Mouse (Mus musculus) spleen, postnatal 4 days (tissue): Measurements from ENCODE around the gene Dlk2.

ENCODE experiments used
- DNase-seq, 2 experiments: peaks; one replicate each; pipeline ENCODE4 v3.0.0; 2022; ENCODE audit warnings: low spot score in 2 of 2

Dlk2 gene

DNA sequence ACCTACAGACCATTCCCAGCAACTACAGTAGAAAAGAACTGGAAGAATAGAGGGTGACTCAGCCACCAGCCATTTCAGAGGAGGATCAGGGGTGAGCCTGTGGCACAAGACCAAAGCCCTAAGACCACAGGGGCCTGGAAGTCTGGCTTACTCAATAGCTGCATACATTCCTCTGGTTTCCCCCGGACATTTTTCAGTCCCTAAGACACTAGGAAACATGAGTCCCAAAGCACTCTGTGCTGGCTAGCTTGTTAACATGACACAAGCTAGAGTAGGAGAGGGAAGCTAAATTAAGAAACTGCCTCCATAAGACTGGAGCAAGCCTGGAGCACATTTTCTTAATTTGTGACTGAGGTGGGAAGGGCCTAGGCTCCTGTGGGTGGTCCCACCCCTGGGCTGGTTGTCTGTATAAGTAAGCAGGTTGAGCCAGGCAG, 23.4 kb upstream of the Dlk2 start:
- DNase-seq, result no peak

DNA sequence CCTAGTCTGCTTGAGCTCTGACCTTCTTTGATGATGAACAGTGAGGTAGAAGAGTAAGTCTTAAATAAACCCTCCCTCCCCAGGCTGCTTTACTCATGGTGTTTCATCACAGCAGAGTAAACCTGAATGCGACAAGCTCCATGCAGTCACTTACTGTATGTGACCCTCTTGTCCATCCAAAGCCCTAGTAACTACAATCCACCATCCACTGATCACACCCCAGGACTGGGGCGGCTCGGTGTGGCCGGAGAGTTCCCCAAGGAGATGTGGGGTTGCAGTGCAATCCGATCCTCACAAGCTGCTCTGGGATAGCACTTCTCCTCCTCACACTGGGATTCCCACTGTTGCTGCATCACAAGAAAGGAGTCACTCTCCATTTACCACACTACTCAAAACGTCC, 22.8 kb upstream of the Dlk2 start:
- DNase-seq, result no peak

DNA sequence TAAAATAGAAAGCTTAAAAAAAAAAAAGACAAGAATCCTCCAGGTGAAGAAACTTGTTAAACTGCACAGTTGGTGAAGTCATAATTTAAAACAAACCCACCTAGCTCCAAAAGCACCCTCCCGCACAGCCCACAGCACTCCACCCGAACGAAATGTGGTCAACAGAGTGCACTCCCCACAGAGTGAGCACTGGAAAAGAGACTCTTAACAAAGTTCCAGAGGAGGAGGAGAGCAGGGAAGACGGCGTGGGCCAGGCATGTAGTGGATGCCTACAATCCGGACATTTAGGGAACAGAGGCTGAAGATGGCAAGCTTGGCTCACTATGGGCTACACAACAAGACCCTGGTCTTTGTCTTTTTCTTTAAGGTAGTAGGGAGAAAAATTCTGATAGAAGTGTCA, 22.2 kb upstream of the Dlk2 start:
- DNase-seq, result no peak

DNA sequence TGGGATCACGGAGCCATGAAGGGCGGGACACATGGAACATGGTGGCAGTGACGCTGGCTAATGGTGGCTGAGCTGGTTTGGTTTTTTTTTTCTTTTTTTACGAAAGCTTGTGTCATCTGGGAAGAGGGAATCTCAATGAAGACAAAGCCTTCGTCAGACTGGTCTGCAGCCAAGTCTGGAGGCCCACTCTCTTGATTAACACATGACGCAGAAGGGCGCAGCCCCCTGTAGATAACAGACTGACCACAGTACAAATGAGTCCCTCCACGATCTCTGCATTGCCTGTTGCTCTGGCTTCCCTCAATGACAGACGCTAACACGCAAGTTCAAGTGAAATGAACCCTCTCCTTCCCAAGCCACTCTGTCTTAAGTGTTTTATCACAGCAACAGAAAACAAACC, 21.7 kb upstream of the Dlk2 start:
- no peak for DNase-seq

DNA sequence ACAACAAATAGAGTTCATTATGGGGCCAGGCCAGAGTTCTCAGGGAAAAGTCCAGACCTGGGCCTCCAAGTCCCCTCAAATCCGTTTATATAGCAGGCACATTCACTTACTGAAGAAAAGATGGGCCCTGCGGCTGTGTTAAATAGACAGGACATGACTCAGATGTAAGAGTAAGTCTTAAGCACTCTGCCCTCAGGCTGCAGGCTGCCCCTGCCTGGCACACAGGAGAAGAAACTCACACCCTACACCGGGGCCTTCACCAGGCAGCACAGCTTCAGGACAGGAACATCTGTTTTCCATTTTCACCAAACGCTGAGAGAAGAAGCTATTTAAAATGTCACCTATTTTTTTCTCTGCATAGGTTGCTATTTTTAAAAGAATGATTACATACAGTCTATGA, 19.6 kb upstream of the Dlk2 start:
- DNase-seq, result no peak

DNA sequence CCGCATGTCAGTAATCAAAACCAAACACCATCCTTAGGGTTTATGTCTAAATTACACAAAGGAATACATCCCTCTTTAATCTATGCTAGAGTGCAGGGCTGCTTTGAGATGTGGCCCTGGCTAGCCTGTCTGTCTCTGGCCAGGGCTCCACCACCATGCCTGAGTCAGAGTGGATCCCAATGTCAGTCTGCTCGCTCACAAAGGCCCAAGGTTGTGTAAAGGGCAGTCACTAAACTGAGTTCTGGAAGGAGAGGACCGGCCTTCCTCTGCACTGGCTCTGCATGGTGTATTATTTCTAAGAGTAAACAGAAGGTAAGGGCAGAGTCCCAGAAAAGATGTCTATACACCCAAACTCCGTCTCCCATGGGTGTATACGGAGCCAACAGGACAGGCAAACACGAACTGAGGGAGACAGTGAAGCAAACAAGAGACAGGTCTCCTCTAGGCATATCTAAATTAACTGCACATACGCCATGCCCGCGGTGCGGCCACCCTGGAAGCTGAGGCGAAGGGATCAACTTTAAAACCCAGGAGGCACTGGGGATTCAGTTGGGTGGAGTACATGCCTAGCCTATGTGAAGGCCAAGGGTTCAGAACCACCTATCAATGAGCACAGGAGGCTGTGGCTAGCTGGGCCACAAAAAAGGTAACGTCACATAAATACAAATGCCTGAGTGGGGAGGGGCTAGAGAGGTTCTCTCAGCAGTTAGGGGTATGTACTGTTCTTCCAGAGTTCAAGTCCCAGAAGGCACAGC, 19.0 kb upstream of the Dlk2 start:
- no peak for DNase-seq

DNA sequence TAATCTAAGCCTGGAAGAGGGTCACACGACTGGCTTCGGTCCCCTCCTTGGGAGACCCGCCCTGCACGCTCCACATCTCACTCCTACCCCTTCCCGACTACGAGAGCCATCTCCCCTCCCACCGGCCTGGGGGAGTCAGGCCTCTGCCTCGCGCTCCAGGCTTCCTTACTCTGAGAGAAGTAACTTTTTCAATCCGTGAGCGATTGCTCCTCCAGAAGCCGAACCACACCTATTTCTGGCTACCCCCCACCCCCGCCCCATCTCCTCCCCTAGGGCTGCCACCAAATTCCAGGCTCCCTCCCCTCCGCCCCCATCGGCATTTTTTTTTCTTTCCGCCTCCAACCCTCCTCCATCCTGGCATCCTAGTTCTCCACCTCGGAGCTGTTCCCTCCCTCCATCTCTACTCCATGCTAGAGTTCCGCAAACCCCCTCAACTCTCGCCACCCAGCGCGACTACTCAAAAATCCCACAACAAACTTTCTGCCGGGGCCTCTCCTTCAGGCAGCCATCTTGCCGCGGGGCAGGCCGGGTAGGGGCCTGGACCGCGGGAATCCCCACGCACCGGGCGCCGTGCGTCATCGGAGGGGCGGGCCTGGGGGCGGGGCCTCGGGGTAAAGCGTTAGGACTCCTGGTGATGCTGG, 14.6 kb upstream of the Dlk2 start, which contains the start of gene Tjap1:
TSS of gene Tjap1 (minus strand) at position 544 of the 641 bp plus-strand sequence.
- DNase-seq, result peak; percentile 82 to 92

DNA sequence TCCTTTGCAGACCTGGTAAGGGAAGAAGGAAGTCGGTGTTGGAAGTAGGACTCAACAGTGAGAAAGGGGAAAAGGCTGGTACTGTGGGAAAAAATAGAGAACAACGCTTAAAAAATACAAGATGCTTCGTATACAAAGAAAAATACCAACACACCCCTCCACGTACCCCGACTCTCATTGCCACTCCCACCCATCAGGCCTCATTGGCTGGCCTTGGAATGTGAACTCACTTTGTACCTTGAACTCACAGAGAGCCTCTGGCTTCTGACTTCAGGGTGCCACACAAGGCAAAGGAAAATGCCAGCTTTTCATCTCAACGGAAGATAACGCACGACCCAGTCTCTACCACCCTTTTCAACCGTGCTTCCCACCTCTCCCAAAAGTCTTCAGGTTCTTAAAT, 14.1 kb upstream of the Dlk2 start:
- no peak for DNase-seq

DNA sequence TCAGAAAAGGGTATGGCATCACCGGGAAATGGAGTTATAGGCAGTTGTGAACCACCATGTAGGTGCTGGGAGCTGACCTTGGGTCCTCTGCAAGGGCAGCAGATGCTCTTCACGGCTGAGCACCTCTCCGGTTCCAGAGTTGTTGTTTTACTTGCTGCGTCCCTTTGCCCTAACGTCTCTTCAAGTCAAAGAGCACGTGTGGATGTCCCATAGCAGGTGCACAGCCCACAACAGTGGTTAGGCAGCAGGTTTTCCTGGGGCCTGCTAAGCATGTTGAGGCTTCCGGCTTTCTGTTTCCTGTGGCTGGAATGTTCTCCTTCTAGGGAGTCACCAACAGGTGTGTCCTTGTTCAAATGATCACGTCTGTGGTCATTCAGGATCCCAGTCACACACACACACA, 13.3 kb upstream of the Dlk2 start:
- DNase-seq, result no peak

DNA sequence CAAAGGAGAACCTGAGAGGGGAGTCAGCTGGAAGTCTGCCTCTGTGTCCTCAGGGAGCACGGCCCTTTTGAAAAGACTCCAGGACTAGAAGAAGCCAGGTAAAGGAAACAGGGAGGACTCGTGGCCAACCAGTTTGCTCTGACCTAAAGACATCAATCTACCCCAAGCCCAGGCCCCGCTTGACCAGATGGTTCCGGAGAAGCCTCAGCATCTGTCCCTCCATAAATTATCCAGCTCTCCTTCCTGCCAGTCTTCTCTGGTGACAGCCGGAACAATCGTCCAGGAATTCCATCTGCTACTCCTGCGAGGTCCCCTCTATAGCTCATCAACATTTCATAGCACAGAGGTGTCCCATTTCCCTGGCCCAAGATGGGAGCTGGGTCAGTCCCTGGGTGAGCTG, 12.6 kb upstream of the Dlk2 start:
- no peak for DNase-seq

DNA sequence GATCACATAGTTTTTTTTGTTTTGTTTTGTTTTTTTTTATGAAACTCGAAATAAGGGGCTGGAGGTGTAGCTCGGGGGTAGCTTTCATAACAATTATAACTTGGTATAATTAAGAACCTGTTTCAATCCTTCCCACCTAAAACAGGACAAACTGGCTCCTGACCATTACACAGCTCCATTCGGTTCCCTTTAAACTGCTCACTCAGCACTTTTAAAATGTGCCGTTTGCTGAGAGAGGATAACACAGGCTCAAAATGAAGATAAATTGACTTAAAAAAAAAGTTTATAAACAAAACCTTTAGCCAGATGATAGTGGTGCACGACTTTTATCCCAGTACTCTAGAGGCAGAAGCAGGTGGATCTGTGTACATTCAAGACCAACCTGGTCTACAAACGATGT, 11.8 kb upstream of the Dlk2 start:
- no peak for DNase-seq

DNA sequence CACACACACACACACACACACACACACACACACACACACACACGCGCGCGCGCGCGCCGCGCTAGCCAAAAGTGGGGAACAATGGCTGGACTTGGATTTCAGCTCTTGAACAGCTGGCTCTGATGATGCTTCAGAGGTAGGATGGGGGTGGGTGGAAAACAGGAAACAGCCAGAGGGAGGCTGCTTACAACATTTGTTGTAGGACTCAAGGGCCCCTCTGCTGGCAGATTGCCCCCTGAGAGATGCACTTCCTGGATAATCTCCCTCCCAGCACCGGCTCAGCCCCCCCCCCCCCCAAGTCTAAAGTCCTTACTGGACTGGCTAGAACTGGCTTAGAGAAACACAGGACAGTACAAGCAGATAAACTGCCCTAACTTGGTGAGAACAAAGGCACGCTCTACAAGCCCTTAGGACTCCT, 9.5 kb upstream of the Dlk2 start:
- no peak for DNase-seq

DNA sequence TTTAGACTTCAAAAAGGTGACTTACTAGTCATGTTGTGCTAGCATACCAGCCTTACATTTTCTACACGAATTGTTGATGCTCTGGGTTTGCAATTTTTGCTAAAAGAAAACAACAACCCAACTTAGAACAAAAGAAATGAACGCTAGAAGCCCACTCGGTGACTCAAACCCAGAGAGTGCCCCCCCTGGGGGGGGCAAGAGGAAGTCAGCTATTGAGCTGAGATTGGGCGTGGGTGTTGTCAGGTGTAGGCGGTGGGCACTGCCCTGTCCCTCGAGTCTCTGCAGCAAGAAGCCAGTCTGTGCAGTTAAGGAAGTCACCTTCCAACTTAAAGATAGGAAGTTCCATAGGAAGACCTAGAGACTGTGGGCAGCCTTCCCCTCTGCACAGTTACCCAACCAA, 620 bp upstream of the Dlk2 start:
- DNase-seq, result no peak

DNA sequence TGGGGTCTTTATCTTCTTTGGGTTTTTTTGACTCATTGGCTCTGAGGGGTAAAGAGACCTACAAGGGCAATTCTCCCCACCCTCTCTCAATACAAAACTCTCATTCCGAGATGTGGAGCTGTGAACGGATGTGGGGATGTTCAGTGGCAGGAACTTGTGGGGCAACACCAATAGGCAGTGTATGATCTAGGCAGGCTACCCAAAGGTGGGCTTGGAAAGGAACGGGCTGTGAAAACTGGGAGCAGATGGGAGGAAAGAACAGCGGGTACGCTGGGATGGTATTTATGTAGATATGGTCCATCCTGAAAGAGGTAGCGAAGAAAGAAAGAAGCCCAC, 225 bp upstream of the Dlk2 start:
- DNase-seq, result no peak

DNA sequence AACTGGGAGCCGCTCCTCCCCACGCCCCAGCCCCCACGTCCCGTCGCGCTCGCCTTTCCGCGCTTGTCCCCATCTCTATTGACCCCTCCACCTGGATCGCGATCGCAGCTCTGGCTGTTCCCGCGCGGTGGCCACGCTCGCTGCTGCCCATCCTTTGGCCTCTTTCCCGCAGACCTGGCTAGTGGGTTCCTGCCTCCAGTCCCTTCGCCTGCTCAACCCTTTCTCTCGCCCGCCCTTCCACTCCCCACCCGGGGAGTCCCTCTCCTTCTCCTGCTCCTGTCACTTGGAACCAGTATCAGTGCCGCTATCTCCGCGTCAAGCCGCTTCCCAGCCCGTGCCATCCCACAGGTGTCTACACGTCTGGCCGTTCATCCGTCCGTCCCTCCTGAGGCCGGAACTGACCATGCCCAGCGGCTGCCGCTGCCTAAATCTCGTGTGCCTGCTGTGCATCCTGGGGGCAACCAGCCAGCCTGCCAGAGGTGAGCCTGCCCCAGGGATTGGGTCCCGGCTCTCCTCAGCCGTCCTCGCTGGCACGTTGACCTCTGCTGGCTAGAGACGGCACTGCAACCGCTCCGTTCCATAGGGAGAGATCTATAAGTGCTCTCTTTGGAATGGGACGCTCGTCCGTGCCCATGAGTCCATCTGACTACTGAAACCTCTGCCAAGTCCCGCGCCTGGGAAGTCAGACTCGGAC, 1.1 kb downstream of the Dlk2 start:
- peak; percentile 64 to 89 for DNase-seq

DNA sequence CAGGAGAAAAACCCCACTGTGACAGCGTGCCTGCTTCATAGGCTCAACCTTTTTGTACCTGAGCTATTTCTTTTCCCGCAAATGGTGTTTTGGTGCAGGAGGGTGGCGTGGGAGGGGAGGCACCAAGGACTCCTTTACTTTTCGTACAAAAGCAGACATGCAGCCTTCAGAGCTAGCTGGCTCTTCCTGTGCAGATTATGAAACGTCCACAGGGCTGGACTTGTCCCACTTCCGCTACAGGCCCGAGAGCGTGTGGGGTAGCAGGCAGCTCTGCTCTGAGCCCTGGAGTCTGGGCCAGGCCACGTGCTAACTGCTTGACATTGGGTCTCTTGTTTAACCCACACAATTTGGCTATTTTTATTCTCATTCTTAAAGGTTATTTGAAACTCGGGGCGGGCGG, 4.7 kb downstream of the Dlk2 start:
- DNase-seq, result no peak

DNA sequence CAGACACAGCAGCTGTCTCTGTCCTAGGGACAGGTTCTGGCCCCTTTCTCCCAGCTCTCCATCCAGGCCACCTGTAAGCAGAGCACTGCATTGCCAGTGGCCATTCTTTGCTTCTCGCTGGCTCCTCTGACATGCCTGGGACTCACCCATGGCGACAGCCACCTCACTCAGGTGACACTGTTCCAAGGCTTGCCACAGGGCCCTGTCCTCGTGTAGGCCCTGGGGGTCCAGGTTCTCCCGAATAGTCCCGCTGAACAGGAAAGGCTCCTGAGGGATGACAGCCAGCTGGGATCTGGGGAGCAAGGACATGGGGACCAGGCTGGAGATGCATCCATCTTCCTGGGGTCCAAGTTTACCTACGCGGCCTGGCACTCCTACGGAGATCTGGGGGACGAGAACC, 7.0 kb downstream of the Dlk2 start:
- DNase-seq, result peak in 1 of 2 experiments; percentile 60

DNA sequence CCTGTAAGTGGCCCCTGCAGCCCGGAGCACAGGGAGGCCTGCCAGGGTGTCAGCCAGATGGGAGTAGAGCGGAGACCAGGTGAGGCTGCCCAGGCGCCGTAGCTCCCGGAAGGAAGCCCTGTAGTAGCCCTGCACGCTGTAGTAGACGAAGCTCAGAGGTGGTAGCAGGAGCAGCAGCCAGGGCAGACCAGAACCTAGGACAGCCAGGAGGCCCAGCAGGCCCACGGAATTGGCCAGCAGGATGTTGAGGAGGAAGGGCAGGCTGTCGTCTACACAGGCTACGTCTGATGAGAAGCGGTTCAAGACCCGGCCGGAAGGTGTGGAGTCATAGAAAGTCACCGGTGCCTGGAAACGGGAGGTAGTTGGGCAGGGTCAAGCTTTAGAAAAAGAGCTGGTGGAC, 9.7 kb downstream of the Dlk2 start:
- DNase-seq, result no peak

DNA sequence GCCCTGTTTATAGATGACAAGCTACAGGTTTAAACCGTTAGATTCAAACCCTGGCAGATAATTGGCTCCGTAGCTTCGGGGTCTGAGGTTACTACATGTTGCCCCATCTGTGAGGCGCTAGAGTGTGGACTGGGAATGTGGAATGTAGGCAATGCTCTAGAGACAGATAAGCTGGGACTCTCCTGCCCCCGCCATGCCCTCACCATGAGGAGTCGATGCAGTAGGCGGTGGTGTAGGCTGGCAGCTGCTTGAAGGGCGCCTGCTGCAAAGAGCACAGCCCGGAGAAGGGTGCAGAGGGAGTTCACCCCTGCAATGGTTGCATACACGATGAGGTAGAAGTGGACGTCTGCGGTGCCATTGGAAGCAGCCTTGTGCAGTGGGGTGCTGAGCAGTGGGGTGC, 12.6 kb downstream of the Dlk2 start:
- no peak for DNase-seq

DNA sequence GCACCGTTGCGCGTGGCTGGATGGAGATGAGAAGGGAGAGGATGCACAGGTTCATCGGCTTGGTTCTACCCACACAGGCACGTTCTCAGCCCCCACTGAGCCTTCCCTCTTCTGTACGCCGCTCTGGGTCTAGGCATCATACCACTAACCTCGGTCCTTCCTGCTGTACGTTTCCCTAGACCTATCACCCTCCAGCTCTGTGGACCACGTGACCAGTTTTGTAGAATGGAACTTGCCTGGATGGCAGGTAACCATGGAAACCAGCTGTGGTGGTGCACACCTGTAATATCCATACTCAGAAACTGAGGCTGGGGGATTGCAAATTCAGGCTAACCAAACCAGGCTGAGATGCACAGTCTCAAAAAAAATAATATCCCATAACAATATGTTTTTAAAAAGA, 13.3 kb downstream of the Dlk2 start:
- no peak for DNase-seq

DNA sequence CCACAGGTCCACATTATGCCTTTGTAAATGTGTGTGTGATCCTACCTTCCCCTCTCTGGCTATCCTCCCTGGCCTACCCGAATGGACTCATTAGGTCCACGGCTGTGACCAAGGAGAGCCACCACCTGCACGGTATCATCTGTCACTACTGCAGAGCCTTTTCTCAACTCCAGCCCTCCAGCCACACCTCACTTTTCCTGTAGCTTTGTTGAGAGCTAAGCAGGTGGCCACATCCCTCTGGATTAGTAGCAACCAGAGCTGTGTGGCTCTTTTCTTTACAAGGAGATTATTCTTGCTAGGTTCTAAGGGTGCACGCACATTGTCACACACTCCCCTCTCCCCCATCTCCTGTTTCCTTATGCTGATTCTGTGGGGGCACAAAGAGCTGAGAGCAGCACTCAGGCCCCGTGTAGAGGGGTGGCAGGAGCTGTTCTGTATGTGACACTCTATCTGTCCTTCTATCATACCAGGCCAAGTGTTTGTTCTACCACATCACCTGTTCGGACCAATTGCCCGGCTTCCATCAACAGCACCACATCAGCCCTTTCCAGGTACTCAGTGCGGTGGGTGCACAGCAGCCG, 16.0 kb downstream of the Dlk2 start:
- no peak for DNase-seq

DNA sequence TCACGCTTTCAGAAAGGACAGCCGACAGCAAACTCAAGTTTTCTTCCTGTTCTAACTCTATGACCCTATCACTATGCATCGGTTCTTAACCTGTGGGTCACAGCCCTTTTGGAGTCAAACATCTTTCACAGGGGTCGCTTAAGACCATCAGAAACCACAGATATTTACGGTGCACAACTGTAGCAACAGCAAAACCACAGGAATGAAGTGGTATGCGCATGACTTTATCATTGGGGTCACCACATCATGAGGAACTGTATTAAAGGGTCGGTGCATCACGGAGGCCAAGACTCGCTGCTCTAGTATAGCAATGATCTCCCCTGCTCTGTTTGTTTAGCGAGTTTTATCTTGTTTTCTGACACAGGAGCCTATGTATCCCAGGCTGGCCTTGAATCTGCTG, 18.6 kb downstream of the Dlk2 start:
- DNase-seq, result no peak

DNA sequence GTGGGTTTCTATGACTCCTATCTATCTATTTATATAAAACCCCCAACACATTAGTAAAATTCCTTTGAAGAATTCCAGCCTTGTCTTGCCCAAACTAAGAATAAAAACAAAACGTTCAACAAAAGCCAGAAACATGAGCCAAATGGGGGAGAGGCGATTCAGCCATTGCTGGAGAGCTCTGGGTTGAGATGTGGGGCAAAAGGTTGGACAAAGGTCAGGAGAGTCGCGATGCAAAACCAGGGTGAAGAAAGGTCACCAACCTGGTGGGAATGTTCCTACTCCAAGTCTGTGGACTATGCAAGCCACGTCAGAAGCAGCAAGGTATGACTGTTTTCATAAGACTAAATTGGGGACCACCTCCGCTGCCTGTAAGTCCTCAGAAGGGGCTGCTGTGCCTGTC, 23.3 kb downstream of the Dlk2 start:
- no peak for DNase-seq
